Mouse (Mus musculus): ENCODE data around the gene Bcor.

DNA sequence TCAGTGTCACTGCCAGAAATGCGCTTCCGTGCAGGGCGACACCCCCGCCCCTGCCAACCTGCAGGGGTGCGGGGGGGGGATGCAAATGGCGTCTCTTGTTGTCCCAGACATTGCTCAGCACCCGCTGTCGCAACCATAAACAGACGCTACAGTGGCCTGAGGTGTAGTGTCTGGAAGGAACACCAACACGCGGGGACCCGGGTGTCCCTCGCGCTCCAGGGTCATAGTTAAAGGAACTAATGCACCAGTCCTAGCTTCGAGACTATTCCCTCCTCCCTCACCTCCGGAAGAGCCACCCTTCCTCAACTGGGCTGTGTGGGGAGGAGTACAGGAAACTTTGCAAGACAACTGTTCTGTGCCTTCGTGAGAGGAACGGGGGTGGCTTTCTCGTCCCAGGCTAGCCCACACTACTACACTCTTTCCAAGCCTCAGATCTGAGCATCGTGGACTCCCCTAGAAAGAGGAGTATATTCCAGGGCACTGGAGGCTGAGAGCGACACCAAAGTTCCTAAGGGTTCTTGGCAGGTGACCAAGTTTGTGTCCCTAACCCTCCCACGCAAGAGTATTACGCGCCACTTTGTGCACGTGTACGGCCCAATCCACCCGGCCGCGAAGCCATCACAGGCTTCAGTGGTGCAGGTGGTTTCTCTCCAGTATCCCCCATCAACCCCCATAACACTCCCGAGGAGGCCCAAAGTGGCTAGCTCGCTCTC is 1.2 kb downstream of the Bcor start:
- TF ChIP-seq EP300 (IDR thresholded peaks at IDR 0.05; ENCODE audit: low read depth): no peak
- TF ChIP-seq CTCF (IDR thresholded peaks at IDR 0.05; ENCODE audit: low read depth): no peak

Data from liver, postnatal 0 days (tissue).